Mouse (Mus musculus) neural tube, embryonic 15.5 days (tissue): ENCODE data around the gene Tefm. TPM values are rescaled to one million over a fixed set of nuclear protein-coding genes. Genes with fewer than 3 reads are reported as not detected.

Experiments
- ATAC-seq: fragments of 200-750 bp; cut with Nextera tagmentation; 2 replicates; pipeline ENCODE4 v1.8.0; 2017; ENCODE audit warnings: mild to moderate bottlenecking, moderate TSS enrichment, moderate library complexity; ENCODE audit not compliant: low FRiP score
- H3K27ac ChIP-seq: fragments of 300-500 bp; sonication (generic); replicated peaks from 2 replicates; pipeline ENCODE4 v1.5.1; 2015; ENCODE audit warnings: mild to moderate bottlenecking, inconsistent platforms
- H3K27me3 ChIP-seq: fragments of 300-500 bp; sonication (generic); replicated peaks from 2 replicates; pipeline ENCODE4 v1.6.1; 2015; ENCODE audit warnings: inconsistent platforms
- H3K36me3 ChIP-seq: fragments of 300-500 bp; sonication (generic); 2 replicates; pipeline ENCODE4 v1.6.1; 2015; ENCODE audit warnings: inconsistent platforms
- H3K4me1 ChIP-seq: fragments of 300-500 bp; sonication (generic); 2 replicates; pipeline ENCODE4 v1.6.1; 2015; ENCODE audit warnings: inconsistent platforms
- H3K4me2 ChIP-seq: fragments of 300-500 bp; sonication (generic); 2 replicates; pipeline ENCODE4 v1.6.1; 2015; ENCODE audit warnings: inconsistent platforms, mild to moderate bottlenecking, moderate library complexity
- H3K4me3 ChIP-seq: fragments of 300-500 bp; sonication (generic); replicated peaks from 2 replicates; pipeline ENCODE4 v1.5.1; 2015; ENCODE audit warnings: mild to moderate bottlenecking, inconsistent platforms
- H3K9ac ChIP-seq: fragments of 300-500 bp; sonication (generic); replicated peaks from 2 replicates; pipeline ENCODE4 v1.6.1; 2015; ENCODE audit warnings: mild to moderate bottlenecking, inconsistent platforms
- H3K9me3 ChIP-seq: fragments of 300-500 bp; sonication (generic); replicated peaks from 2 replicates; pipeline ENCODE4 v1.6.1; 2016; ENCODE audit warnings: inconsistent platforms
- WGBS: fragments of 180-500 bp; shearing (Covaris S2); methylation state at CpG from one replicate; pipeline ENCODE4 v1.1.7; 2015; ENCODE audit warnings: mixed read lengths; 5-methylcytosine and 5-hydroxymethylcytosine counted together
- polyA plus RNA-seq: library from polyadenylated mRNA; unstranded; fragments of >200 nt; fragmentation: Nextera tagmentation; extraction: Ambion mirVana; gene quantifications from 2 replicates; pipeline ENCODE4 v1.2.1, GENCODE M21; 2015

Gene Tefm
- polyA plus RNA-seq, 1 experiment from 2014 or later: 21.9 TPM

- no peak overlapping the region for H3K4me3 ChIP-seq
- no peaks in the 10 kb centered on the region for H3K9me3 ChIP-seq
- no peak for ATAC-seq
- H3K9ac ChIP-seq: no peak overlapping the region
- H3K27me3 ChIP-seq: no peaks in the 10 kb centered on the region
- no peak overlapping the region for H3K4me2 ChIP-seq
- H3K36me3 ChIP-seq: no peaks in the 10 kb centered on the region
- 9% methylated on average over 5 of the region's 5 CpGs for WGBS
- no peak overlapping the region for H3K27ac ChIP-seq
- peaks cover 15% of the 10 kb centered on the region for H3K4me1 ChIP-seq
Measured at GRCm38 (mm10) chr11:80086844-80087243, 55.1 kb downstream of the Tefm start.

Other genes starting within 250 kb of the Tefm start
- 35.3 and 44.4 TPM in 2 replicates for gene Utp6, start 179.8 kb downstream of the Tefm start, polyA plus RNA-seq
- gene Suz12, start 149.1 kb downstream of the Tefm start, polyA plus RNA-seq: 11.1 and 13.8 TPM in 2 replicates
- gene Crlf3, start 61.2 kb downstream of the Tefm start, polyA plus RNA-seq: 14.3 and 27.7 TPM in 2 replicates
- gene Atad5, start 52.8 kb downstream of the Tefm start, polyA plus RNA-seq: 3.5 and 6.2 TPM in 2 replicates
- 3.4 and 4.1 TPM in 2 replicates for gene Adap2, start 11.9 kb upstream of the Tefm start, polyA plus RNA-seq
- 2.9 and 6.2 TPM in 2 replicates for gene Rnf135, start 41.7 kb upstream of the Tefm start, polyA plus RNA-seq
- 70.2 and 72.9 TPM in 2 replicates for gene Rhot1, start 66.8 kb upstream of the Tefm start, polyA plus RNA-seq
- 4.2 and 6.9 TPM in 2 replicates for gene Rhbdl3, start 158.7 kb upstream of the Tefm start, polyA plus RNA-seq
- gene 5730455P16Rik, start 235.9 kb upstream of the Tefm start, polyA plus RNA-seq: 34.7 and 41.3 TPM in 2 replicates
- 168 and 184 TPM in 2 replicates for gene Zfp207, start 241.1 kb upstream of the Tefm start, polyA plus RNA-seq